Mouse (Mus musculus) megakaryocyte-erythroid progenitor cell, adult 5-6 weeks (primary cell): Measurements from ENCODE around the gene 4933414I15Rik. TPM values are rescaled to one million over a fixed set of nuclear protein-coding genes. Genes with fewer than 3 reads are reported as not detected.

Source experiments
- ATAC-seq: replicated peaks from 2 replicates; pipeline ENCODE4 v1.8.0; 2016; ENCODE audit warnings: mild to moderate bottlenecking, inconsistent platforms; ENCODE audit not compliant: severe bottlenecking, poor library complexity, low FRiP score, low TSS enrichment
- total RNA-seq, 2 experiments: library from RNA; stranded (forward) in 1 of 2; stranded (reverse) in 1 of 2; fragments of 200-1000, 215-1000 nt in 1 of 2; fragments of >200 nt in 1 of 2; fragmentation: Nextera tagmentation in 1 of 2; gene quantifications; 2 replicates each; pipeline ENCODE4 v1.2.3; 2014 to 2017

Gene 4933414I15Rik
- total RNA-seq (2014; fragmentation: Nextera tagmentation): not detected in 2 replicates
- total RNA-seq (2017): not detected in 2 replicates

DNA sequence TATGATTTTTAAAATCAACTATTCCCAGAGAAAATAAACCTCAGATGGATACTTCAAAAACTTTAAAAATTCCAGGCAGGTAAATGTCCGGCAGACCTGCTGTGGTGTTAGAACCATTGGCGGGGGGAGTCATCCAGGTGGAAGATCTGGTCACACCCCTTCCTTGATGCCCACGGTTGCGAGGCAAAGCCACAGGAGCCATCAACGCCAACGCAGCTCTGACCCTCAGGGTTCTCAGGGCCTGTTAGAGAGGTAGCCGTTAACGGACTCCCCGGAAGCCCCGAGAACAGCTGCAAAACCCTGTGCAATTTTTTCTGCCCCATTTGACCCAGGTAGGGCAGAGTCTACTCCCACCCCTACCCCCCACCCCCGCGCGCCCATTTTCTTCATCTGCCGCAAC lies at the start of gene 4933414I15Rik:
Gene 4933414I15Rik, minus strand, starts transcription at position 260 of the 400 bp plus-strand sequence.
- no peak for ATAC-seq

DNA sequence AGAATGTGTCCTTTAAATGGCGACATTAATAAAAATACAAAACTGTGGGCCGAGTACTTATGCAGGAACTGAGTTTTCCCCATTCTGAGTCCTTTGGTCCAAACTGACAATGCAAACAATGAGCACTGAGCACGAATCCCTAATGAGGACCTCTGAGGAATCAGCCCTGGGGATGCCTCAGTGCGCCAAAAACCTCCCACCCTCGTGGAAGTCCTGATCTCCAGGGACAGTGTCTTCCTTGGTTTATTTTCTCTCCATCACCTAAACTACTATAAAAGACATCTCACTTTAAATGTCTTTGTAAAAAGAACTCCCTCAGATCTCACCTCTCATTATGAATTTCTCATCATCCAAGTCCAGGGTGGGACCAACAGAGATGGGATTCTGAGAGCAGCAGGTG lies 38.1 kb upstream of the 4933414I15Rik start, which contains the start of gene Olfr1377:
Gene Olfr1377, plus strand, starts transcription at position 301 of the 400 bp plus-strand sequence.
- ATAC-seq: no peak

DNA sequence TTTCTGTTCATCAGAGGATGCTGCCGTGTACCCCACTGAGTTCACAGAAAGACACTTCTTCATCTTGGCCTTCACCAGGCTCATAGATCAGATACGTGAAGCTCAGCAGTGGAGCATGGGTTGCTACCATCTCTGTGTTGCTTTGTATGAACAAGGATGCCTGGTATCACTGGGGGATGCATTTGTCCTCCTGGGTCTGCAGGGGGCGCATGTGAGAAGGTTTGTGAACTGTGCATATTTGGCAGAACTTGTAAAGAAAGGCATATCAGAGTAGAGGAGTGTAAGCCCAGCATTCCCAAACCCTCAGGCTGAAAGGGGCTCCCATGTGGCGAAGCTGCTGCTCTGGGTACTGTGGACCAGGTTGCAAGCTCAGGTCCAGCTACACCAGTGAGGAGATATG lies 33.7 kb upstream of the 4933414I15Rik start:
- no peak for ATAC-seq

GRCm38 (mm10) chr11:50966230-50966629 lies 22.7 kb upstream of the 4933414I15Rik start, which contains the start of gene Olfr1378:
Olfr1378 (plus strand) TSS chr11:50966530.
- no peak for ATAC-seq

- no peak for ATAC-seq
Measured at GRCm38 (mm10) chr11:50964886-50965285, 21.3 kb upstream of the 4933414I15Rik start.

DNA sequence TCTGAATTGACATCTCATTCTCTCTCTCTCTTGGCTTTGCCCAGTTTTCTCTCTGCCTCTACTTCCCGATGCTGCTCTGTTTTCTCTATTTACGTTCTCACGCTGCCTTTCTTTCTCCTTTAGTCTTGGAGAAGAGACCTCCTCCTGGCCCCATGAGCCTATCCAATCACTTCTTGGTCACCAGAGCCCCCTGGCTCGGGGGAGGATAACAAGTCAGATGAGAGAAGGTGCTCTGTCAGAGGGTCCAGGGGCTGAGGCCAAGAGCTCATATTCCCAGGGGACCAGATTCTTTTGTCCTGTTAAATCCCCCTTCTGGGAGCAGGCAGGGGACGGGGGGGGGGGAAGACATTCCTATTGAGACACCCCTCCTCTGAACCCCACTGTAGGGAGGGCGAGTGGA lies 10.1 kb upstream of the 4933414I15Rik start, which contains the start of gene Prop1:
Gene Prop1, minus strand, starts transcription at position 101 of the 400 bp plus-strand sequence.
- no peak for ATAC-seq

DNA sequence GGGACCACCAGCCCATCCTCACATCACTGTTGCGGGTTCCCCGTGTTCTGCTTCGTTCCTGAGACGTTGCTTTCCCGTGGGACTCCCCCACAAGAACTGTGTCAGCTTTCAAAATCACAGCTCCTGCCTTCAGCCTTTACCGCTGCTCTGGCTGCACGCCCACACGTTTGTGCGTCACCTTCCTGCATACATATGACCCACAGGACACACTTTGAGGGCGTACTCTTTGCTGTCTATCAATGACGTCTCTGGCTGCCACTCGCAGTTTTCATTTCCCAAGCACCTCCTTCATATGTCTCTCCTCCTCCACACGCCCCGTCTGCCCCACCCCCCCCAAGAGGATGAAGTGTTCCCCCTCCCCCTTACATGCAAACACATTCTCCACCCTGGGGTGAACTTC lies 8.7 kb upstream of the 4933414I15Rik start:
- ATAC-seq: no peak

- no peak for ATAC-seq
Measured at GRCm38 (mm10) chr11:50942386-50942785, 1.2 kb downstream of the 4933414I15Rik start.

DNA sequence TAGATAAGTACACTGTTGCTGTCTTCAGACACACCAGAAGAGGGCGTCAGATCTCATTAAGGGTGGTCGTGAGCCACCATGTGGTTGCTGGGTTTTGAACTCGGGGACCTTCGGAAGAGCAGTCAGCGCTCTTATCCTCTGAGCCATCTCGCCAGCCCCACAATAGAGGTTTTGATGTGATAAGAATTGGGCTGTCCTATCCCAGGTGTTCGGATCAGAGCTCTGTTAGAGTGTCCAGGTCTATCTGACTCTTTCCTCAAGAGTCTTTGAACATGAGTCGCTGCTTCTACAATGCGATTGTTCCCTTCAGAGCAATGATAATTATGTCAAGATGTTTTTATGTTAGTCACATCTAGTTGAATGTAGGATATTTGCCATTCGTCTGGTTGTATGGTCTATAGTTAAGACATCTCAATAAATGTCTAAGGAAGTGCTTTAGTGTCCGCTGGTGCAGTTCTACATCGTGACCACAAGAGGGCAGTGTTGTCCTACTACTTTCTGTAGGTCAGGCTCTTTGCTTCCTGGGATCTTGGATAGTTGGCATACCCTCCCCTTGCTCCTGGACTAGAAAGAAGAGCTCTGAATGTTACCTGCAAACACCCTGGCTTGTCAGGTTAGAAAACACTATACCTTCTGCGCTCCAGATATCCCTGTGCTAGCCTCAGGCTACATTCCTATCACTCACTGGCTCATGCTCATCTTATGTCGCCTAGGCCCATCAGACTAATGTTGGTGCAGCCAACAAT lies 3.8 kb downstream of the 4933414I15Rik start:
- peak; percentile 71; the same call in 1 of the 2 replicates for ATAC-seq

GRCm38 (mm10) chr11:50938435-50938834 lies 5.1 kb downstream of the 4933414I15Rik start:
- ATAC-seq: no peak

DNA sequence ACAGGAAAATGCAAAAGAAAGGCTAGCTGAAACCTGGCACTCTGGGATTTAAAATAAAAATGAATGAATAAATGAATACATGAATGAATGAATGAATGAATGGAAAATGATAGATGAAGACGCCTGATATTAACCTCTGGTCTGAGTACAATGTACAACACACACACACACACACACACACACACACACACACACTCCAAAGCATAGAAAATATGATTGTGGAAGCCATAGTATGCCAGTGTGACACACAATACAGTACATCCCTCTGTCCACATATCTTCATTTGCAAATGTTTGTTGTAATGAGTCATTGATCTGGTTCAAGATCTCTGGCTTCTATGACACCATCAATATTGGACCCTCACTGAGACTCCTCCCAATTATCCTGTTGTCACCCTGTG lies 11.5 kb downstream of the 4933414I15Rik start:
- ATAC-seq: no peak

- ATAC-seq: peak; percentile 99
Measured at GRCm38 (mm10) chr11:50931451-50931866, 12.1 kb downstream of the 4933414I15Rik start, which contains the start of gene Zfp354b. Zfp354b (minus strand) TSS chr11:50931633.

- peak; percentile 40 for ATAC-seq
Measured at GRCm38 (mm10) chr11:50931021-50931420, 12.5 kb downstream of the 4933414I15Rik start.

- peak; percentile 39; the same call in 1 of the 2 replicates for ATAC-seq
Measured at GRCm38 (mm10) chr11:50930469-50931014, 13.0 kb downstream of the 4933414I15Rik start.

GRCm38 (mm10) chr11:50915671-50916320 lies 27.8 kb downstream of the 4933414I15Rik start, which contains the start of gene Zfp2:
Zfp2 (minus strand) TSS chr11:50916165.
- peak; percentile 100 for ATAC-seq

DNA sequence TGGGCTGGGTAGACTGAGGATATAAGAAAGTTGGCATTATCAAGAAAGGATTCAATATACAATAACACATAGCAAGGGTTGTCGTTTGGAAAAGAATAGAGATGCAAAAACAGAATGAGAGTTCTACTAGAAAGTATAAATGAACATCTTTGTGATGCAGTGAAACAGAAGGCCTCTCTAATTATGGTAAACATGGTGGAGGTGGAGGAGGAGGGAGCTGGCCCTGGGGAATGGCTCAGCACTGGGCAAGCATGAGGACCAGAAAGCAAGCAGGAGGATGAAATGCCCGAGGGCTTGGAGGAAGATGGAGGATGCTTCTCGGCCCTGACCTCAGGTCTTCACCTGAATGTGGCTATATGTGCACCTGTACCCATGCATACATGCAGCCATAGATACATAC lies 29.1 kb downstream of the 4933414I15Rik start:
- no peak for ATAC-seq

GRCm38 (mm10) chr11:50913301-50913700 lies 30.3 kb downstream of the 4933414I15Rik start:
- ATAC-seq: no peak

DNA sequence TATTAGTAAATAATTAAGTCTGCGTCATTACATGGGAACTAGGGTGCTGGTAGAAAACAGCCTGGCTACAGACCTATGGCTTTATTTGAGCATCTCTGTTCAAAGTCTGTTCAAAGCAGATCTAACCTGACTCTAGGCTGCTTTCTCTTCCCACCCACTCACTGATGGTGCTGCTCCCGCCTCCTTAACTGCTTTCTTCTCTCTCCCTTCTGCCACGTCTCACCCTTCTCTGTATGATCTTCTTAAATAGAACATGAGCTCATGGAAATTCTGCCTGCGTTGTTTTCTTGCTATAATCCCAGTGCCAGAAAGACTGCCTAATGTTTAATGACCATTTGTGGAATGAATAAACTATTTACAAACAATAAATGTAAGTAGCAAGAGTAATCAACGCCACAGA lies 35.4 kb downstream of the 4933414I15Rik start:
- ATAC-seq: no peak

- no peak for ATAC-seq
Measured at GRCm38 (mm10) chr11:50897359-50897758, 46.2 kb downstream of the 4933414I15Rik start.

DNA sequence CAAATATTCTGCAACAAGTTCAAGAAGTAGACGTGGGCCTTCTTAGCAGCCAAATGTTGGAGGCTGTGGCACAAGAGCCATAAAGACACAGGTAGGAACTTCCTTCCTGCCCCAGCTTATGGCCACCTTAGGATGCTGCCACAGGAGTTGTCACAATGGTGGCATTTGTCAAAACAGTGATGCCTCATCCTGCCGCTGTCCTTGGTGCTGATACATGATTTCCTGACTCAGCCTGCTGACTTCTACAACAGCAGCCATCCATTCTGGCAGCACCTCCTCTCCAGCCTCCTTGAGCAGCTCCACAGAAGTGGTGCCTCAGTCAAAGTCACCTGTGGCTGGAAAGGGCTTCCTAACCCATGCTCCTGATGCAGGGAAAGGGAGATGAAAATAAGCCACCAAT lies 51.1 kb downstream of the 4933414I15Rik start:
- peak; percentile 44; the same call in 1 of the 2 replicates for ATAC-seq
